In genomic region chr6:99078089-99078488, GRCm38 (mm10) we compare ENCODE assay signal across 22 mouse cellular contexts.
DNase-seq lines count a peak whose midpoint lies in the region; ATAC-seq and TF ChIP-seq lines count a peak whose summit lies in the region.
"Had no signal": no experiment of that assay in that cellular context is flagged by ENCODE, and none has a peak within 500 bp of the region (broad histone marks: within the 10 kb centered on the region; RNA-seq: fewer than 3 reads in every experiment).

No protein-coding gene starts in this region.

- no peaks in the 10 kb centered on the region for H3K27me3 ChIP-seq in midbrain, embryonic 15.5 days (replicated peaks)
- H3K27me3 ChIP-seq in hindbrain, embryonic 14.5 days (ENCODE audit: control insufficient read depth, insufficient read depth, low read length): no peaks in the 10 kb centered on the region
- H3K27me3 ChIP-seq: CH12.LX; forebrain, embryonic 13.5 days; hindbrain, embryonic 13.5 days; Patski had no signal

- H3K36me3 ChIP-seq in midbrain, embryonic 15.5 days (replicated peaks): no peaks in the 10 kb centered on the region
- H3K36me3 ChIP-seq in hindbrain, embryonic 14.5 days (replicated peaks; ENCODE audit: control insufficient read depth, insufficient read depth): peaks cover 4% of the 10 kb centered on the region; the same call in 1 of the 2 replicates

- H3K9me3 ChIP-seq in midbrain, embryonic 15.5 days: no peaks in the 10 kb centered on the region
- 0 out of 2 replicates have a peak, but pooled peaks cover 6% of the 10 kb centered on the region for H3K9me3 ChIP-seq in hindbrain, embryonic 14.5 days (ENCODE audit: control insufficient read depth, low read length)
- H3K9me3 ChIP-seq: hindbrain, embryonic 13.5 days had no signal

- 0 out of 2 replicates have a peak, but pooled peaks have one; percentile 15 for ATAC-seq in common myeloid progenitor, adult 5-6 weeks (replicated peaks; ENCODE audit: low read depth, poor library complexity, severe bottlenecking)
- ATAC-seq in megakaryocyte progenitor cell, adult 5-6 weeks (replicated peaks; ENCODE audit: poor library complexity): peak; percentile 48
- ATAC-seq in midbrain, embryonic 15.5 days (replicated peaks): no peak
- no peak for ATAC-seq in hindbrain, embryonic 14.5 days (ENCODE audit: low FRiP score)
- ATAC-seq: forebrain, embryonic 13.5 days; forebrain, embryonic 16.5 days; Patski had no signal

- no peak overlapping the region for H3K4me3 ChIP-seq in left cerebral cortex, adult 2 months
- H3K4me3 ChIP-seq in midbrain, embryonic 15.5 days: no peak overlapping the region
- no peak overlapping the region for H3K4me3 ChIP-seq in hindbrain, embryonic 14.5 days (replicated peaks; ENCODE audit: low read length)
- H3K4me3 ChIP-seq: forebrain, embryonic 10.5 days; forebrain, embryonic 13.5 days; hindbrain, embryonic 13.5 days had no signal

- intact Hi-C loops in left cerebral cortex, adult 2 months (cut with DNase I): no loop called here

- 87% methylated on average over 4 of the region's 4 CpGs for WGBS in midbrain, embryonic 15.5 days
- 90% methylated on average over 4 of the region's 4 CpGs for WGBS in hindbrain, embryonic 14.5 days

- no peak overlapping the region for H3K4me2 ChIP-seq in midbrain, embryonic 15.5 days
- H3K4me2 ChIP-seq in hindbrain, embryonic 14.5 days (replicated peaks): no peak overlapping the region
- H3K4me2 ChIP-seq: forebrain, embryonic 13.5 days; heart, embryonic 11.5 days; hindbrain, embryonic 13.5 days had no signal

- peak overlapping the region; percentile 89 for H3K27ac ChIP-seq in left cerebral cortex, adult 2 months
- no peak overlapping the region for H3K27ac ChIP-seq in midbrain, embryonic 15.5 days
- H3K27ac ChIP-seq in hindbrain, embryonic 14.5 days: no peak overlapping the region
- H3K27ac ChIP-seq: forebrain, embryonic 10.5 days; forebrain, embryonic 13.5 days; hindbrain, embryonic 13.5 days had no signal

- TF ChIP-seq CTCF in left cerebral cortex, adult 2 months (IDR thresholded peaks at IDR 0.05): no peak

- DNase-seq in left cerebral cortex, adult 2 months (ENCODE audit: extremely low spot score in 1 of 2, low spot score in 2 of 2): no peak
- DNase-seq in left cerebral cortex, adult 11 months (ENCODE audit: low spot score): no peak
- no peak for DNase-seq in hindbrain, embryonic 14.5 days (ENCODE audit: low spot score)
- DNase-seq in cerebellum, postnatal 10 days: no peak
- DNase-seq: adrenal gland, postnatal 14 days; cerebellum, adult 11 months; cerebellum, adult 2 months; cerebellum, adult 9-11 months; cerebellum, postnatal 36 days; gastrocnemius, postnatal 10 days; gastrocnemius, postnatal 36 days; heart, adult 11 months had no signal

- no peaks in the 10 kb centered on the region; the same call in 1 of the 2 replicates for H3K4me1 ChIP-seq in midbrain, embryonic 15.5 days
- H3K4me1 ChIP-seq in hindbrain, embryonic 14.5 days (replicated peaks; ENCODE audit: control insufficient read depth, insufficient read depth, low read length): no peaks in the 10 kb centered on the region

- H3K9ac ChIP-seq in midbrain, embryonic 15.5 days: no peak overlapping the region
- H3K9ac ChIP-seq in hindbrain, embryonic 14.5 days: no peak overlapping the region
- H3K9ac ChIP-seq: forebrain, embryonic 13.5 days; hindbrain, embryonic 13.5 days had no signal

Comparison
In these comparisons a context has a peak if more than half of its experiments do, and no peak if none do; other contexts are left out.
1. ATAC-seq: peak in common myeloid progenitor, adult 5-6 weeks (single experiment) and megakaryocyte progenitor cell, adult 5-6 weeks (single experiment); none in midbrain, embryonic 15.5 days (single experiment) and hindbrain, embryonic 14.5 days (single experiment).